Comparison of ENCODE assay signal across 10 mouse cellular contexts in genomic region chr2:152781031-152781711, GRCm38 (mm10). TPM values are rescaled to one million over a fixed set of nuclear protein-coding genes. Genes with fewer than 3 reads are reported as not detected.
A peak's percentile ranks its signal among the peaks of the same experiment; 100 is the strongest.
DNase-seq lines count a peak whose midpoint lies in the region; ATAC-seq and TF ChIP-seq lines count a peak whose summit lies in the region.
"Had no signal": no experiment of that assay in that cellular context is flagged by ENCODE, and none has a peak within 500 bp of the region (broad histone marks: within the 10 kb centered on the region; RNA-seq: fewer than 3 reads in every experiment).

No protein-coding gene starts in this region.

- 88% methylated on average over 3 of the region's 3 CpGs for WGBS in hindbrain, embryonic 10.5 days
- 65% methylated on average over 3 of the region's 3 CpGs for WGBS in hindbrain, embryonic 16.5 days
- WGBS in thymus, adult 2 months = 70% methylated on average over 3 of the region's 3 CpGs
- WGBS in kidney, embryonic 16.5 days = 80% methylated on average over 3 of the region's 3 CpGs
- 81% methylated on average over 3 of the region's 3 CpGs for WGBS in forebrain, postnatal 0 days

- 0 out of 2 replicates have a peak overlapping the region, but pooled peaks have one; percentile 2 for H3K27ac ChIP-seq in hindbrain, embryonic 10.5 days
- no peak overlapping the region for H3K27ac ChIP-seq in hindbrain, embryonic 16.5 days (ENCODE audit: low read depth, low read length)
- peak overlapping the region; percentile 12; the same call in 1 of the 2 replicates for H3K27ac ChIP-seq in thymus, adult 2 months (ENCODE audit: control insufficient read depth, insufficient read depth, low read length)
- no peak overlapping the region for H3K27ac ChIP-seq in kidney, embryonic 16.5 days (ENCODE audit: low read length)
- H3K27ac ChIP-seq in forebrain, postnatal 0 days (ENCODE audit: low read depth, low read length) = no peak overlapping the region

- ATAC-seq in hindbrain, embryonic 16.5 days = no peak
- ATAC-seq in kidney, embryonic 16.5 days (ENCODE audit: low FRiP score, low TSS enrichment) = 0 out of 2 replicates have a peak, but pooled peaks have one; percentile 8
- no peak for ATAC-seq in forebrain, postnatal 0 days

- peaks cover 63% of the 10 kb centered on the region for H3K36me3 ChIP-seq in hindbrain, embryonic 10.5 days
- peaks cover 17% of the 10 kb centered on the region for H3K36me3 ChIP-seq in hindbrain, embryonic 16.5 days (ENCODE audit: control insufficient read depth, insufficient read depth, low read length)
- H3K36me3 ChIP-seq in thymus, adult 2 months (ENCODE audit: control insufficient read depth, insufficient read depth, low read length) = peaks cover 32% of the 10 kb centered on the region
- peaks cover 24% of the 10 kb centered on the region for H3K36me3 ChIP-seq in kidney, embryonic 16.5 days (ENCODE audit: insufficient read depth, low read length)
- H3K36me3 ChIP-seq in forebrain, postnatal 0 days (ENCODE audit: insufficient read depth) = peaks cover 22% of the 10 kb centered on the region; the same call in 1 of the 2 replicates

- no peak for TF ChIP-seq CTCF in thymus, adult 2 months (IDR thresholded peaks at IDR 0.05; ENCODE audit: borderline replicate concordance, control insufficient read depth, extremely low read depth, insufficient read depth, low read length, poor library complexity)
- no peak for TF ChIP-seq CTCF in forebrain, postnatal 0 days (IDR thresholded peaks at IDR 0.05; ENCODE audit: low read depth)

- peaks cover 35% of the 10 kb centered on the region for H3K4me1 ChIP-seq in hindbrain, embryonic 10.5 days (replicated peaks)
- H3K4me1 ChIP-seq in hindbrain, embryonic 16.5 days (ENCODE audit: control insufficient read depth, insufficient read depth, low read depth, low read length) = no peaks in the 10 kb centered on the region; the same call in 1 of the 2 replicates
- peaks cover 65% of the 10 kb centered on the region for H3K4me1 ChIP-seq in thymus, adult 2 months (replicated peaks; ENCODE audit: control insufficient read depth, insufficient read depth, low read length)
- H3K4me1 ChIP-seq in kidney, embryonic 16.5 days (ENCODE audit: insufficient read depth, low read length) = peaks cover 13% of the 10 kb centered on the region
- H3K4me1 ChIP-seq in forebrain, postnatal 0 days (ENCODE audit: insufficient read depth) = peaks cover 3% of the 10 kb centered on the region; the same call in 1 of the 2 replicates

- TF ChIP-seq POLR2A in thymus, adult 2 months (IDR thresholded peaks at IDR 0.05; ENCODE audit: control insufficient read depth, extremely low read depth, insufficient read depth, low read length, poor library complexity) = no peak

- H3K4me3 ChIP-seq in hindbrain, embryonic 10.5 days = no peak overlapping the region
- no peak overlapping the region for H3K4me3 ChIP-seq in hindbrain, embryonic 16.5 days (ENCODE audit: low read length)
- H3K4me3 ChIP-seq in thymus, adult 2 months (ENCODE audit: control insufficient read depth, insufficient read depth, low read length) = no peak overlapping the region
- H3K4me3 ChIP-seq in kidney, embryonic 16.5 days (ENCODE audit: low read length) = no peak overlapping the region
- H3K4me3 ChIP-seq in forebrain, postnatal 0 days (ENCODE audit: low read depth, low read length) = no peak overlapping the region

- H3K27me3 ChIP-seq in hindbrain, embryonic 10.5 days (ENCODE audit: insufficient read depth, poor library complexity, severe bottlenecking) = no peaks in the 10 kb centered on the region
- H3K27me3 ChIP-seq in hindbrain, embryonic 16.5 days (replicated peaks; ENCODE audit: control insufficient read depth, insufficient read depth, low read length) = no peaks in the 10 kb centered on the region
- H3K27me3 ChIP-seq in thymus, adult 2 months (ENCODE audit: control insufficient read depth, insufficient read depth, low read length) = no peaks in the 10 kb centered on the region
- H3K27me3 ChIP-seq in kidney, embryonic 16.5 days (ENCODE audit: insufficient read depth, low read length) = no peaks in the 10 kb centered on the region
- no peaks in the 10 kb centered on the region for H3K27me3 ChIP-seq in forebrain, postnatal 0 days (ENCODE audit: insufficient read depth, low read length)

- no peaks in the 10 kb centered on the region for H3K9me3 ChIP-seq in hindbrain, embryonic 10.5 days
- no peaks in the 10 kb centered on the region for H3K9me3 ChIP-seq in hindbrain, embryonic 16.5 days (ENCODE audit: control insufficient read depth, low read length)
- H3K9me3 ChIP-seq in kidney, embryonic 16.5 days (ENCODE audit: low read length) = 0 out of 2 replicates have a peak, but pooled peaks cover 6% of the 10 kb centered on the region
- H3K9me3 ChIP-seq in forebrain, postnatal 0 days (ENCODE audit: low read length) = no peaks in the 10 kb centered on the region

- H3K4me2 ChIP-seq in hindbrain, embryonic 16.5 days (ENCODE audit: low read length) = no peak overlapping the region
- H3K4me2 ChIP-seq in kidney, embryonic 16.5 days (replicated peaks; ENCODE audit: low read depth, low read length) = no peak overlapping the region
- no peak overlapping the region for H3K4me2 ChIP-seq in forebrain, postnatal 0 days (ENCODE audit: low read depth)

- no peak overlapping the region for H3K9ac ChIP-seq in hindbrain, embryonic 16.5 days (ENCODE audit: low read depth, low read length)
- no peak overlapping the region for H3K9ac ChIP-seq in kidney, embryonic 16.5 days (replicated peaks; ENCODE audit: low read length)
- H3K9ac ChIP-seq in forebrain, postnatal 0 days = no peak overlapping the region

- DNase-seq in hindbrain, embryonic 10.5 days (ENCODE audit: low spot score) = no peak
- DNase-seq in thymus, adult 2 months = no peak
- DNase-seq in thymus, postnatal 25 days = no peak
- peak; percentile 50 for DNase-seq in testis, postnatal 10 days (ENCODE audit: low spot score)
- no peak for DNase-seq in retina, embryonic 14.5 days (ENCODE audit: low spot score)
- DNase-seq in forebrain, postnatal 0 days = no peak
- DNase-seq: thymus, postnatal 14 days had no signal

RNA-seq across cellular contexts. Expression of gene Cox4i2, which starts 27.2 kb away (rescaled TPM):
- polyA plus RNA-seq in hindbrain, embryonic 10.5 days (2016; fragmentation: Nextera tagmentation; extraction: Ambion mirVana) = 5.0 and 5.1 TPM in 2 replicates
- polyA plus RNA-seq in hindbrain, embryonic 16.5 days (2015; fragmentation: Nextera tagmentation; extraction: Ambion mirVana) = 6.7 and 7.0 TPM in 2 replicates
- polyA plus RNA-seq in thymus, adult 2 months (2012; rRNA removed) = 1.6 and 1.9 TPM in 2 replicates
- 19.6 and 22.1 TPM in 2 replicates for polyA plus RNA-seq in kidney, embryonic 16.5 days (2015; fragmentation: Nextera tagmentation; extraction: Ambion mirVana)
- 4.3 TPM in 2 replicates for total RNA-seq in forebrain, postnatal 0 days (2014; rRNA removed)
- polyA plus RNA-seq in forebrain, postnatal 0 days (2015; fragmentation: Nextera tagmentation; extraction: Ambion mirVana) = 4.4 and 5.4 TPM in 2 replicates
- total RNA-seq: MEL had no signal

RNA-seq across cellular contexts. Expression of gene Id1, which starts 45.1 kb away (rescaled TPM):
- 168 and 176 TPM in 2 replicates for polyA plus RNA-seq in hindbrain, embryonic 10.5 days (2016; fragmentation: Nextera tagmentation; extraction: Ambion mirVana)
- 56.8 and 68.4 TPM in 2 replicates for polyA plus RNA-seq in hindbrain, embryonic 16.5 days (2015; fragmentation: Nextera tagmentation; extraction: Ambion mirVana)
- polyA plus RNA-seq in thymus, adult 2 months (2012; rRNA removed) = 54.6 and 66.4 TPM in 2 replicates
- polyA plus RNA-seq in kidney, embryonic 16.5 days (2015; fragmentation: Nextera tagmentation; extraction: Ambion mirVana) = 139 and 151 TPM in 2 replicates
- 58.8 and 70.5 TPM in 2 replicates for total RNA-seq in forebrain, postnatal 0 days (2014; rRNA removed)
- 59.8 and 71.3 TPM in 2 replicates for polyA plus RNA-seq in forebrain, postnatal 0 days (2015; fragmentation: Nextera tagmentation; extraction: Ambion mirVana)

RNA-seq across cellular contexts. Expression of gene Bcl2l1, which starts 50.4 kb away (rescaled TPM):
- 110 and 128 TPM in 2 replicates for polyA plus RNA-seq in hindbrain, embryonic 10.5 days (2016; fragmentation: Nextera tagmentation; extraction: Ambion mirVana)
- polyA plus RNA-seq in hindbrain, embryonic 16.5 days (2015; fragmentation: Nextera tagmentation; extraction: Ambion mirVana) = 138 and 159 TPM in 2 replicates
- polyA plus RNA-seq in thymus, adult 2 months (2012; rRNA removed) = 205 and 207 TPM in 2 replicates
- polyA plus RNA-seq in kidney, embryonic 16.5 days (2015; fragmentation: Nextera tagmentation; extraction: Ambion mirVana) = 113 and 116 TPM in 2 replicates
- total RNA-seq in forebrain, postnatal 0 days (2014; rRNA removed) = 152 and 157 TPM in 2 replicates
- 173 and 175 TPM in 2 replicates for polyA plus RNA-seq in forebrain, postnatal 0 days (2015; fragmentation: Nextera tagmentation; extraction: Ambion mirVana)

Comparison
In these comparisons a context has a peak if more than half of its experiments do, and no peak if none do; other contexts are left out.
1. H3K27ac ChIP-seq: peak in hindbrain, embryonic 10.5 days (single experiment) and thymus, adult 2 months (single experiment); none in hindbrain, embryonic 16.5 days (single experiment), kidney, embryonic 16.5 days (single experiment) and forebrain, postnatal 0 days (single experiment).